Mouse (Mus musculus): ENCODE measurements around the gene Hmgn3. TPM values are rescaled to one million over a fixed set of nuclear protein-coding genes. Genes with fewer than 3 reads are reported as not detected.
"Not testable (repeated sequence)": the region's sequence is repeated elsewhere in the genome, so short reads cannot be mapped to it uniquely, and the experiment has no call there.

Hmgn3 gene
- 161 and 182 TPM in 2 replicates for polyA plus RNA-seq (2015; fragmentation: Nextera tagmentation; extraction: Ambion mirVana)

DNA sequence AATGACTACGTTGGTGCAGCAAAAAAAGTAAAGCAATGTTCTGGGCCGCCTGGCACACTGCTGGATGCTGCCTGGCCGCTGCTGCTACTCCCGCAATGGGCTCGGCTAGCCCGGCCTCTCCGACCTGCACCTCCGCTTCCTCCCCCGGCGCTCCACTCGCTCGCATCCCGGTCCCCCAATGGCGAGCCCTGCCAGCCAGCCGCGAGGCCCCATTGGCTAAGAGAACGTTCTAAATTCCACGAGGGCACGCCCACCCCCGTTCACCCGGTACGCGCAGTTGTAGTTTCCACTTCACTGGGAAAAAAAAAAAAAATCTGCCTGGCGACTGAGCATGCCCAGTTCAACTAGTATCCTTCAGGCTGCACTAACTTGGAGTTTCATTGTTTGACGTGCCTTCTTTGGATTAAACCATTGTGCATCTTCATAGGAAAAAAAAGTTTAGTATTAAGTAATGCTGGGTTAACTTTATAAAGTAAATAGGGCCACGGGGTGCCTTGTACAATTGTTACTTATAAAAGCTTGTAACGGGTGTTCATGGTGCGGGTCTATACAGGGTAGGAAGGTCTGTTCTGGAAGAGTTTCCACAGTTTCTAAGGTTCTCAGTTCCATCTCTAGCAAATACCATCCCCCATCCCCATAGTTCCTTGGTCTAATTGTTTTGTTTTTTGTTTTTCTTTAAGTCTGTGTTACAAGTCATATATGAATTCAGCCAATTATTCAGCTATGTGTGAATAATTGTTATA, at the start of gene Hmgn3:
Hmgn3 (minus strand) TSS at position 240 of the 743 bp plus-strand sequence.
- Histone ChIP-seq H3K9me3 (replicated peaks; ENCODE audit: control insufficient read depth, low read length, poor library complexity, severe bottlenecking) (no peaks in the 10 kb centered on the region), H3K27me3 (ENCODE audit: control insufficient read depth, insufficient read depth, low read depth, low read length) (no peaks in the 10 kb centered on the region), H3K4me3 (ENCODE audit: low read depth, low read length) (peak within 1 kb of the TSS; percentile 76), H3K36me3 (ENCODE audit: control insufficient read depth, insufficient read depth, low read length) (no peaks in the 10 kb centered on the region), H3K4me1 (ENCODE audit: control insufficient read depth, insufficient read depth, low read length) (peaks cover 9% of the 10 kb centered on the region), H3K9ac (ENCODE audit: low read depth, low read length) (peak within 1 kb of the TSS; percentile 79), H3K4me2 (ENCODE audit: low read length) (peak within 1 kb of the TSS; percentile 96), H3K27ac (ENCODE audit: low read length) (peak within 1 kb of the TSS; percentile 80)
- peak; percentile 98 for ATAC-seq
- WGBS, result 7% methylated on average over 28 of the region's 28 CpGs

DNA sequence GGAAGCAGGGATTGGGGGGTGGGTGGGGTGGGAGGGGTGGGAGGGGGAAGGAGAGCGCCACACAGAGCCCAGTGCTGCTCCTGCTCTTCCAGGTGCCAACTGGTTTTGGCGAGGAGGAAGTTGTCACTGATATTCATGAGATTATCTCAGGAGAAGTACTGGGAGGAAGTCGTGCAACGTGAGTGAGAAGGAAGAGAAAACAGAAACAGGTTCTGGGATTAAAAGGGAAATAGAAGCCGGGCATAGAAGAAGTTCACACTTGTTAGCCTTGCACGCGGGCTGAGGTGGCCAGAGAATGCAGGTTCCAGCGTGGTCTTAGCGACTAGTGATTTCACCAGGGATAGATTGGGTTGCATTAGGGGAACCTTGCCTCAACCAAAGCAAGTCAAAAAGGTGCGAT, 49.3 kb upstream of the Hmgn3 start:
- H3K27me3 ChIP-seq (ENCODE audit: control insufficient read depth, insufficient read depth, low read depth, low read length), result no peaks in the 10 kb centered on the region
- WGBS, result 79% methylated on average over 10 of the region's 10 CpGs
- no peak overlapping the region for H3K4me3 ChIP-seq (ENCODE audit: low read depth, low read length)
- H3K4me2 ChIP-seq (ENCODE audit: low read length), result no peak overlapping the region
- no peak overlapping the region for H3K27ac ChIP-seq (ENCODE audit: low read length)
- no peak overlapping the region for H3K9ac ChIP-seq (ENCODE audit: low read depth, low read length)
- H3K36me3 ChIP-seq (ENCODE audit: control insufficient read depth, insufficient read depth, low read length), result no peaks in the 10 kb centered on the region
- H3K4me1 ChIP-seq (ENCODE audit: control insufficient read depth, insufficient read depth, low read length), result no peaks in the 10 kb centered on the region
- no peaks in the 10 kb centered on the region for H3K9me3 ChIP-seq (replicated peaks; ENCODE audit: control insufficient read depth, low read length, poor library complexity, severe bottlenecking)
- ATAC-seq, result no peak

DNA sequence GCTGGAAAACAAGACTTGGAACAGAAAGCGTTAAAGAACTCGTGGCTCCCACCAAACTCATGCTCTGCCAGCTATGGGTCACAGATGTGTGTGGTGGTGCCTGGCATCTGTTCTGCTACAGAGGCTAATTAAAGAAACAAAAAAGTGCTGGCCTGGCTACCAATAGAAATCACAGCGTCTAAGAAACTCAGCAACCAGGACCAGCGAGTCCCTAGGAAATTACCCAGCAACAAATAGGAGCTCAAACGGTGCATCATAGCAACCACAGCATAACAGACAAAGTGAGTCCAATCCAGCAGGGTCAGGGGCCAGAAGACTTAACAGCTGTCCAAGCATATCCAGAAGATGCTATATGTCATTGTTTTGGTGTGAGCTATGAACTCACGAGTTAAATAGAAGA, 48.5 kb upstream of the Hmgn3 start:
- no peak overlapping the region for H3K4me2 ChIP-seq (ENCODE audit: low read length)
- ATAC-seq, result no peak
- H3K4me3 ChIP-seq (ENCODE audit: low read depth, low read length), result no peak overlapping the region
- H3K9ac ChIP-seq (ENCODE audit: low read depth, low read length), result no peak overlapping the region
- no peak overlapping the region for H3K27ac ChIP-seq (ENCODE audit: low read length)
- no peaks in the 10 kb centered on the region for H3K36me3 ChIP-seq (ENCODE audit: control insufficient read depth, insufficient read depth, low read length)
- no peaks in the 10 kb centered on the region for H3K27me3 ChIP-seq (ENCODE audit: control insufficient read depth, insufficient read depth, low read depth, low read length)
- H3K9me3 ChIP-seq (replicated peaks; ENCODE audit: control insufficient read depth, low read length, poor library complexity, severe bottlenecking), result no peaks in the 10 kb centered on the region
- no peaks in the 10 kb centered on the region for H3K4me1 ChIP-seq (ENCODE audit: control insufficient read depth, insufficient read depth, low read length)
- WGBS, result 58% methylated on average over 6 of the region's 6 CpGs

DNA sequence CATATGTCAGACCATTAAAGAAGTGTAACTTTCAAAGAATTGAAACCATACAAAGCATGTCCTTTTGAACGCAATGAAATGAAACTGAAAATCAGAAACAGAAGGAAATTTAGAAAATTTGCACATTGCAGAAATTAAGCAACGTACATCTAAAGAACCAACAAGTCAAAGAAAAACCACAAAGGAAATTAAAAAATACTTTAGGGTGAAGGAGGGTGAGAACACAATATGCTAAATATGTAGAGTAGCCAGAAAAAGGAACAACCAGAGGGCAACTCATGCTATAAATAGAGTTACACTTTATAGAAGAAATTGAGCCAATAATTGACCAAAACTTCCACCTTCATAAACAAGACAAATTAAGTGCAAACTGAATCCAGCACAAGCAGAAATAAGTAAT, 41.3 kb upstream of the Hmgn3 start:
- no peaks in the 10 kb centered on the region for H3K4me1 ChIP-seq (ENCODE audit: control insufficient read depth, insufficient read depth, low read length)
- 93% methylated on average over 2 of the region's 2 CpGs for WGBS

DNA sequence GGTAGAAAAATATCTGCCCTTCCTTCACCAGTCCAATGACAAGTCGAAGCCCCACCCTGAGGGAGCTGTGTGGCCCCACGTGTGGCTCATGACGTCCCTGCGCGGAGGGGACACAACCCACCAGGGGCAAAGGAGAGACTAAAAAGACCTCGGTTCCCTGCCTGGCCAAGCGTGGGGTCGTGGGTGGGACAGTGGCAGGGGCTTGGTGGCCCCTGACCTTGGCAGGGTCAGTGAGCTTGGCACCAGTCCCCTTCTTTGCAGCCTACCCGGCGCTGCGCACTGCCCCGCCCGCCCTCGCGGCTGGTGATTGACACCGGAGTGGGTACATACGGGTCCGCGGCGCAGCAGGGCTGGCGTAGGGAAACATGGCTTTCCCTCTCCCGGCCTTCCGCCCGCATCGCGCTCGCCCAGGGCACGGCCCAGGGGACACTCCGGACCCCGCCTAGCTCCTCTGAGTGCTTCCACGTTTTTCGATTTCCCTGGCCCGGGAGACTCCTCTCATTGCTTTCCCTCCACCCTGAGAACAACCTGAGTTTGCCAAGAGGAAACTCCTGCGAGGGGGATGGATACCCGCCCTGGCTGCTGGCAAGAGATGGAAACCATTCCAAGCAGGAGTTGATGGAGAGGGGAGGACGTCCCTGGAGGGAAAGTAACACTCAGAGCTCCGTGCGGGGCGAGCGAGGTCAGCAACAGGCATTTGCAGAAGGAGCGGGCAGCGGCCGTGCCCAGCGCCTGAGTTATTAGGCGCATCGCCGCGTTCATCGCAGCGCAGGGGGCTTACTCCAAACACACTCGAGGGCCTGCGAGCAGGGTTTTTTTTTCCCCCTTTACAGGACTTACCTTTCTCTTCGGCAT, 667 bp downstream of the Hmgn3 start:
- 2% methylated on average over 44 of the region's 53 CpGs for WGBS
- H3K36me3 ChIP-seq (ENCODE audit: control insufficient read depth, insufficient read depth, low read length), result no peaks in the 10 kb centered on the region
- ATAC-seq, result peak; percentile 89
- H3K27me3 ChIP-seq (ENCODE audit: control insufficient read depth, insufficient read depth, low read depth, low read length), result no peaks in the 10 kb centered on the region
- no peaks in the 10 kb centered on the region for H3K9me3 ChIP-seq (replicated peaks; ENCODE audit: control insufficient read depth, low read length, poor library complexity, severe bottlenecking)
- H3K9ac ChIP-seq (ENCODE audit: low read depth, low read length), result peak overlapping the region; percentile 79
- H3K4me1 ChIP-seq (ENCODE audit: control insufficient read depth, insufficient read depth, low read length), result peaks cover 9% of the 10 kb centered on the region
- peak overlapping the region; percentile 76 for H3K4me3 ChIP-seq (ENCODE audit: low read depth, low read length)
- H3K4me2 ChIP-seq (ENCODE audit: low read length), result peak overlapping the region; percentile 96
- peak overlapping the region; percentile 80 for H3K27ac ChIP-seq (ENCODE audit: low read length)

More for the DNA sequence above, 41.3 kb upstream of the Hmgn3 start:
- Histone ChIP-seq H3K9me3 (replicated peaks; ENCODE audit: control insufficient read depth, low read length, poor library complexity, severe bottlenecking) (no peaks in the 10 kb centered on the region), H3K4me2 (ENCODE audit: low read length) (no peak overlapping the region), H3K27ac (ENCODE audit: low read length) (no peak overlapping the region), H3K36me3 (ENCODE audit: control insufficient read depth, insufficient read depth, low read length) (no peaks in the 10 kb centered on the region), H3K27me3 (ENCODE audit: control insufficient read depth, insufficient read depth, low read depth, low read length) (no peaks in the 10 kb centered on the region), H3K4me3 (ENCODE audit: low read depth, low read length) (no peak overlapping the region), H3K9ac (ENCODE audit: low read depth, low read length) (no peak overlapping the region)
- no peak for ATAC-seq

DNA sequence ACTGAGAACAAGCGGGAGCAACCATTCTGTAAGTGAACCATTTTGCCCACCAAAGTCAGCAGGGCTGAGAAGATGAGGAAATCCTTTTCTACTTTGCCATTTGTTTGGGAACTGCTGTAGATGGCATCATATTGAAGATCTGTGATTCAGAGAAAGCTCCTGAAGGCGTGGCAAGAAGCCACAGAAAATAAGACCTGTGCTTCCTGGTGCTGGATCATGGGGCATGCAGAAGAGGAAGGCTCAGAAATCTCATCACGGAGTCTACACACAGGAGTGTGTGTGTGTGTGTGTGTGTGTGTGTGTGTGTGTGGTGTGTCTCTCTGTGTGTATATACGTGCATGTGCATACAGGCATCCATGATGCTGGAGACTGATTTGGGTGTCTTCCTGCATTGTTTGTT, 16.7 kb downstream of the Hmgn3 start:
- WGBS, result 95% methylated on average over 4 of the region's 4 CpGs
- ATAC-seq, result no peak
- H3K27ac ChIP-seq (ENCODE audit: low read length), result no peak overlapping the region
- no peak overlapping the region for H3K4me3 ChIP-seq (ENCODE audit: low read depth, low read length)
- no peak overlapping the region for H3K4me2 ChIP-seq (ENCODE audit: low read length)
- no peaks in the 10 kb centered on the region for H3K27me3 ChIP-seq (ENCODE audit: control insufficient read depth, insufficient read depth, low read depth, low read length)
- H3K9me3 ChIP-seq (replicated peaks; ENCODE audit: control insufficient read depth, low read length, poor library complexity, severe bottlenecking), result no peaks in the 10 kb centered on the region
- no peaks in the 10 kb centered on the region for H3K36me3 ChIP-seq (ENCODE audit: control insufficient read depth, insufficient read depth, low read length)
- H3K9ac ChIP-seq (ENCODE audit: low read depth, low read length), result no peak overlapping the region
- H3K4me1 ChIP-seq (ENCODE audit: control insufficient read depth, insufficient read depth, low read length), result no peaks in the 10 kb centered on the region

DNA sequence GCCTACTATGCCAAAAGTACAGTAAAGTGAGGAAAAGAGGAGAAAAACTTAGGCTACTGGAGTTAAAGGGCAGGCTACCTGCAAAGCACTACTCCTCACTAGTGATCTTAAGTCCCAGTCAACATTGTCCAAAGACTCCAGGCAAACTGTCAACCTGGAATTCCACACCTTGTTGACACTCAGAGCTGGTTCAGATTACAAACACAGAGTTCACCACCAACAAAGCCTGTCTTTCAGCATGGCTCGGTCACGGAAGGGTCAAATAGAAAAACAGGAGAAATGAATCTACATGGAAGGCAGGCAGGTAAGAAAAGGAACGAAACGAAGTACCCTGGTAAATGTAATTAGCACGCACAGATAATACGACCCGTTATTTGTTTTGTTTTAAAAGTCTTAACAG, 18.6 kb downstream of the Hmgn3 start:
- no peaks in the 10 kb centered on the region for H3K27me3 ChIP-seq (ENCODE audit: control insufficient read depth, insufficient read depth, low read depth, low read length)
- no peaks in the 10 kb centered on the region for H3K4me1 ChIP-seq (ENCODE audit: control insufficient read depth, insufficient read depth, low read length)
- H3K9me3 ChIP-seq (replicated peaks; ENCODE audit: control insufficient read depth, low read length, poor library complexity, severe bottlenecking), result no peaks in the 10 kb centered on the region
- no peak overlapping the region for H3K4me2 ChIP-seq (ENCODE audit: low read length)
- ATAC-seq, result no peak
- H3K36me3 ChIP-seq (ENCODE audit: control insufficient read depth, insufficient read depth, low read length), result no peaks in the 10 kb centered on the region
- H3K4me3 ChIP-seq (ENCODE audit: low read depth, low read length), result no peak overlapping the region
- H3K27ac ChIP-seq (ENCODE audit: low read length), result no peak overlapping the region
- H3K9ac ChIP-seq (ENCODE audit: low read depth, low read length), result no peak overlapping the region
- 81% methylated on average over 7 of the region's 7 CpGs for WGBS

DNA sequence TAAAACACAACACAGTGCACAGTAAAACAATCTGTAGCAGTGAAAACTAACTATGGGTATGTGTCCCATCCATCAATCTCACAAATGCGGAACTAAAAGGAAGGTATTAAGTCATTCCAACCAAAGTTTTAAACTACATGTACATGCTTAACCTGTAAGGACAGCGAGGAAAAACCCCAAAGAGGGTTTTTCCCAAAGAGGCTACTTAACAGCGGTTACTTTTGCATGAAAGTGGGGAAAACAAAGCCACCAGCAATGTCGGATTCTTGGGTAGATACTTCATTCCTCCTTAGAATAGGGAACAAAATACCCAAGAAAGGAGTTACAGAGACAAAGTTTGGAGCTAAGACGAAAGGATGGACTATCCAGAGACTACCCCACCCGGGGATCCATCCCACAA, 20.0 kb downstream of the Hmgn3 start:
- ATAC-seq; H3K4me2 ChIP-seq (ENCODE audit: low read length); H3K36me3 ChIP-seq (ENCODE audit: control insufficient read depth, insufficient read depth, low read length); H3K9ac ChIP-seq (ENCODE audit: low read depth, low read length); H3K4me1 ChIP-seq (ENCODE audit: control insufficient read depth, insufficient read depth, low read length); H3K27me3 ChIP-seq (ENCODE audit: control insufficient read depth, insufficient read depth, low read depth, low read length); H3K4me3 ChIP-seq (ENCODE audit: low read depth, low read length); H3K9me3 ChIP-seq (replicated peaks; ENCODE audit: control insufficient read depth, low read length, poor library complexity, severe bottlenecking); H3K27ac ChIP-seq (ENCODE audit: low read length): not testable (repeated sequence)
- 95% methylated on average over 6 of the region's 6 CpGs for WGBS

DNA sequence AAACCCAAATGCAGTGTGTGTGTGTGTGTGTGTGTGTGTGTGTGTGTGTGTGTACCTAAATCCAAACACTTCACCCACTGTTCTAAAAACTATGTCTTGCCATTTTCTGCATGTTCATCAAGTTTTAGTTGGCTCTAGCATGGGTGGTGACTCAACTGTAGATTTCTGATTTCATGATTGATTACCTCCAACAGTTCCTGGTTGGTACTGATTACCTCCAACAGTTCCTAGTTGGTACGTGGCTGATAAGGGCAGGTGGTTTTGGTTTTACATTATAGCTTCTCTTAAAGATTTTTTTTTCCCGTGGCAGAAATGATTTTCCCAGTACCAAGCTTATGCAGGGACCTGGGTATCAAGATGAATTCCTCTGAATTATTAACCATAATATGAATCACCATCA, 27.3 kb downstream of the Hmgn3 start:
- WGBS, result 89% methylated on average over 2 of the region's 2 CpGs
- H3K4me3 ChIP-seq (ENCODE audit: low read depth, low read length), result no peak overlapping the region

More for the DNA sequence above, 27.3 kb downstream of the Hmgn3 start:
- no peaks in the 10 kb centered on the region for H3K36me3 ChIP-seq (ENCODE audit: control insufficient read depth, insufficient read depth, low read length)
- H3K4me1 ChIP-seq (ENCODE audit: control insufficient read depth, insufficient read depth, low read length), result no peaks in the 10 kb centered on the region
- ATAC-seq, result no peak
- no peaks in the 10 kb centered on the region for H3K27me3 ChIP-seq (ENCODE audit: control insufficient read depth, insufficient read depth, low read depth, low read length)
- H3K9me3 ChIP-seq (replicated peaks; ENCODE audit: control insufficient read depth, low read length, poor library complexity, severe bottlenecking), result no peaks in the 10 kb centered on the region
- no peak overlapping the region for H3K4me2 ChIP-seq (ENCODE audit: low read length)
- no peak overlapping the region for H3K27ac ChIP-seq (ENCODE audit: low read length)
- no peak overlapping the region for H3K9ac ChIP-seq (ENCODE audit: low read depth, low read length)

Data from midbrain, embryonic 16.5 days (tissue).